Mouse (Mus musculus) thymus, postnatal 25 days (tissue): Measurements from ENCODE around the gene Nfat5.

Experiments
- DNase-seq: peaks from one replicate; pipeline ENCODE4 v3.0.0; 2022

Gene Nfat5

GRCm38 (mm10) chr8:107292928-107293601 lies at the start of gene Nfat5:
TSS of gene Nfat5 (plus strand) at chr8:107293470.
- DNase-seq: peak; percentile 100

DNA sequence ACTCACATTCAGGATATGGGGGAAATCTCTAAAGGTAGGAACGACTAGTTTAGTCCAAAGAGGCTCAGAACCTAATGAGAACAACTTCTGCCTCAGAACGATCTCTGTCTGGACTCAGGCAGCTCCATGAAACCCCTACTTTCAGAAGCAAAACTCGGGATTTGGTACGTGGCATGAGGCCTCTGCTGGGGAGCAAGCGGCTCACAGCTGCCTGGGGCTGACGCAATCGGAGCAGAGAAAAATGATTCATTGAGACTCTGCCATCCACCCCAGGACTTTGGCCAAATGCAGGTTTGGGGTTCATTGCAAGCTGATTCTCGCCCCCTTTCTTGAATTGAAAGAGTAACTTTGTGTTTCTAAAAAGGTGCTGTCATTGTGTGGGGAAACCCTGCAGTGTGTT lies 49.1 kb upstream of the Nfat5 start:
- DNase-seq: no peak

GRCm38 (mm10) chr8:107248456-107248855 lies 44.8 kb upstream of the Nfat5 start:
- DNase-seq: no peak

- no peak for DNase-seq
Measured at GRCm38 (mm10) chr8:107251481-107252104, 41.7 kb upstream of the Nfat5 start.

DNA sequence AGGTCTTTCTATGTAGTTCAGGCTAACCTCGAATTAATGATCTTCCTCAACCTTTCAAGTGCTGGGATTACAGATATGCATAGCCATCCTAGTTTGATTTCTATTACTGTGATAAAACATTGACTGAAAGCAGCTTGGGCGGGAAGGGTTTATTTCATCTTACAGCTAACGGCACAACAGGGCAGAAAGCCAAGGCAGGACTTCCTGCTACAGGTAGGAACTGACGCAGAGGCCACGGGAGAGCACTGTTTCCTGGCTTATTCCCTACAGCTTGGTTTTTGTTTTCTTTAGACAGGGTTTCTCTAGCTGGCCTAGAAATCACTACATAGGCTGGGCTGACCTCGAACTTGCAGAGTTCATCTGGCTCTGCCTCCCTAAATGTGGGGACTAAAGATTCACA lies 40.1 kb upstream of the Nfat5 start:
- DNase-seq: peak; percentile 11

DNA sequence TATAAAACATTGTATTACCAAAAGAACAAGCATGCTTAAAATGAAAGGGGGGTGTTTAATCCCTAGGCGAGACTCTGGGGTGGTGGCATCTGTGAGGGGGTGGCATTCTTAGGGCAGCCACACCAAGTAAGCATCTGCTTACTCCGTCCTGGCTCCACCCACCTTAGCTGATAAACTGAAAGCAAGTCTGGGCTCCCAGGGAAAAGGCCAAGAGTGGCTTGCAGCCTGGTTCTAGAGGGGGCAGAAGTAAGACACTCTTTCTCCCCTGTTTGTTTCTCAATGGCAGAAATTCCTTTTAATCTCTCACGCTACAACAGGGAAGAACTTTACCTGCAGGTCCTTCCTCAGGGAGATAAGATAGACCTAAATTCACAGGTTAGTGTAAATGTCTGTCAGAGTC lies 38.9 kb upstream of the Nfat5 start:
- DNase-seq: peak; percentile 15

- no peak for DNase-seq
Measured at GRCm38 (mm10) chr8:107254951-107255457, 38.3 kb upstream of the Nfat5 start.

DNA sequence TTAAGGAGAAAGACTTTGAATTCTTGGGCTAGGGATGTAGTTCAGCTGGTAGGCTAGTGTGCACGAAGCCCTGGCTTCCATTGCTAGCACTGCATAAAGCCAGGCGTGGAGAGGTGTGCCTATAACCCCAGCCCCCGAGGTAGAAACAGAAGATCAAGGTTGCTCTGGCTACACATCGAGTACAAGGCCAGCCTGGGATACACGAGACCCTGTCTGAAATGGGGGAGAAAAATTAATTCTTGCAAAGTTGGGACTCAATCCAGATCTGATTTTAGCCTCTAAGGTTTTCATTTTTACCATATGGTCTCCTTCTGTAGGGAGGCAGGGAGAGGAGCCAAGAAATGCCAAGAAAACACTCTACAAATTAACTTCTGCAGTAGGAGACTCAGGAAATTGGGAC lies 36.0 kb upstream of the Nfat5 start:
- DNase-seq: no peak

DNA sequence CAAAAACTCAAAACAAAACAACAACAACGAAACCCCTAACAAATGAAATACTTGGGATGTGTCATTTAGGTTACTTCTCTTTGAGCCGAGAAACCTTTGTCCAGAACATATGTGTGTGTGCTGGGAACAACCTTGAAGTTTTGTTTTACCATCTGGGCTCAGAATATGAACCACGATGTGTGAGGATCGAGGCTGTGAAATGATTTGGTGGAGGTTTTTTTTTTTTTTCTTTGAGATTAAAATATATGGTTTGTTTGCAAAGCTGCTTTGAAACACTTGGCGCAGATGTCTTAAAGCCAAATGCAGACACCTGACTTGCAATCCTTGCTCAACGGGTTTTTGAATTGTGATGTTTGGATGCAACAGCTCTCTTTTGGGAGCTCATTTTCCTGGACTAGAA lies 33.1 kb upstream of the Nfat5 start:
- no peak for DNase-seq

GRCm38 (mm10) chr8:107261172-107261571 lies 32.1 kb upstream of the Nfat5 start:
- no peak for DNase-seq

- DNase-seq: no peak
Measured at GRCm38 (mm10) chr8:107262046-107262705, 31.1 kb upstream of the Nfat5 start.

- no peak for DNase-seq
Measured at GRCm38 (mm10) chr8:107265811-107266210, 27.5 kb upstream of the Nfat5 start.

DNA sequence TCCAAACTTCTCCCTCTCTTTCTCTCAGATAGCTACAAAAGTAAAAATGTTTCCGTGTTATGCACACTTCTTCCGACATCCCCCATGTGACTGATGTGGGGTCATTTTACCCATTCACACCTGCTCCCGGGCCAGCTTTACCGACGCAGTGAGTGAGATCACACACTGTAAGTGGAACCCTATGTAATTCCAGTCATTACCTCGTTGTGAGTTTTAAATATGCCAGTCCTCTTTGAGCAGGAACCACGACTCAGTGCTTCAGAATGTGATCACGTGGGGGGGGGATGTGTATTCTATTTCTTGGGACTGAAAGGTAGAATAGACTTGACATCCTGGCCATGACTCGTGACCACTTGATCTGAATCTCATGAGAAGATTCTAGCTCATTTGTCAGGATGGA lies 24.8 kb upstream of the Nfat5 start:
- no peak for DNase-seq

GRCm38 (mm10) chr8:107269191-107269590 lies 24.1 kb upstream of the Nfat5 start:
- DNase-seq: no peak

DNA sequence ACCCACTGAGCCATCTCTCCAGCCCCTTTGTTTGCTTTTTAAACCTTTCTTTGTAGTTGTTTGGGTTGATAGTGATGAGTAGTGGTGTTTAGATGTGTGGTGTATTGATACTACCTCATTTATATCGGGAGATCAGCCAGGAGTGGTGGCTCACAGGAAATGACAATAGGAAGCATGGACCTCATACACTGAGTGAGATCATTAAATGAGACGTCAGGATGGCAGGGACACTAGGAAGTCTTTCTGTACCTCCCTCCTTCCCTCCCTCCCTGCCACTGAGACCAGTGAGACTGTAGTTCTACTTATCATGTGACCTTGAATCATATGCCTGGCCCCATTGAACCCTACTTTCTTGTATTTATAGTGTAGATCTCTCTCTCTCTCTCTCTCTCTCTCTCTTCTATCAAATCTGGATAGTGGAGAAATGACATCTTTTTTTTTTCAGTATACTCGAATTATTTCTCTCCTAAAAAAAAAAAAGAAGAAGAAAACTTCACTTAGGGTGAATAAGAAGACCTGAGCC lies 23.6 kb upstream of the Nfat5 start:
- DNase-seq: no peak

GRCm38 (mm10) chr8:107270287-107270686 lies 23.0 kb upstream of the Nfat5 start:
- no peak for DNase-seq

DNA sequence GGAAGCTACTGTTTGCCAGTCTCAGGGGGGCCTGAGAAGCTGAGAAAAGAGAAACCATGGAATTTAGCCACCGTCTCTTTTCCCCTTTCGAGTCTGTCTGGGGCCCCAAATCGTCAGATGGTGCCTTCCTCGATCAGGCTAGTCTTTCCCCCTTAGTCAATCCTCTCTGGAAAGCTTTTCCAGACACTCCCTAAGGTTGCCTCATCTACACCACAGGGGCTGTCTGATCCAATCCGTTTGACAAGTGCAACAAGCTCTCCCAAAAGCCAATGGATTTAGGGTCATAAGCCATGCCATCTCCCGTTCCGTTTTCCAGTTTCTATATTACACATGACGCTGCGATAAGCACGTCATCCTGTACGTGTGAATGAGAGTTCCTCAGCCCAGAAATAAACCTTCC lies 22.5 kb upstream of the Nfat5 start:
- no peak for DNase-seq

DNA sequence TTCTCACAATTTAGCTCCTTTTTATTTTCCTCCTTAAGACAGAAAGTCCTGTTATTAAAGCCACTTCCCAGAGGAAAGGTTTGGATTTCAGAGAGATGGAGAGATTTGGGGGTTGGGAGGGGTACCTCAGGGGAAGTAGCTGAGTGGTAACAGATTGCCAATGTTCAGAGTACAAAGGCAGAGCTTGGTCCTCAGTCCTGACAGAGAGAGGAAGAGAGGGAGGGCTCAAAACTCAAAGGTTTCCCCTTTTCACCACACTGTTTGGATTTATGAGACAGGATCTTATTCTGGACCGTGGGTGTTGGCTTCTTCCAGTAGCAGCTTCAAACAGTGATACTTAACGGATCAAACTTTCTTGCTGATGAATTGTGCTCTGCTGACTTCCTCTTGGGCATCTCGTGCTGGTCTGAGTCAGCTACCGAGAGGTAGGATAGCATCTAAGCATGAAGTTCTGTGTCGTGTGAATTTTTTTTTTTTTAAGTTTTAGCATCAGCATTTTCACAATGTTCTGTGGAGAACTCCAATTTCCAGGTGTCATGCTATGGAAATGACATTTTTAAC lies 15.9 kb upstream of the Nfat5 start:
- no peak for DNase-seq

GRCm38 (mm10) chr8:107278571-107278970 lies 14.7 kb upstream of the Nfat5 start:
- DNase-seq: no peak

DNA sequence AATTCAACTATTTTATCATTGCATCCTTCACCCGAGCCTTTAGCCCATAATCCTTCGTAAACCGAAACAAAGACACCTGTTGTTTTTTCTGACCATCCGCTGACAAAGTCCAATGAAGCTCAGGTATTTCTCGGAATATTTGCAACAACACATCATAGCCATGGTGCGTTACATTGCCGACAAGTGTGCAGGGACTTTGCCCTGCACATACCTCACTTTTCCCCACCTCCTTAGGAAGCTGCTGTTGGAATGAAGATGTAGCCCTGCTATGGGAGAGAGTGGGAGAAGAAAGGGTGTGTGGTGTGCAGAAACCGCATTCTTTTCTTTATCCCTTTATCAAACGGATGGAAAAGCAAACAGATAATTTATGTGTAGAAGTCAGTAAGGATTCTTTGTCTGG lies 6.6 kb upstream of the Nfat5 start:
- no peak for DNase-seq

DNA sequence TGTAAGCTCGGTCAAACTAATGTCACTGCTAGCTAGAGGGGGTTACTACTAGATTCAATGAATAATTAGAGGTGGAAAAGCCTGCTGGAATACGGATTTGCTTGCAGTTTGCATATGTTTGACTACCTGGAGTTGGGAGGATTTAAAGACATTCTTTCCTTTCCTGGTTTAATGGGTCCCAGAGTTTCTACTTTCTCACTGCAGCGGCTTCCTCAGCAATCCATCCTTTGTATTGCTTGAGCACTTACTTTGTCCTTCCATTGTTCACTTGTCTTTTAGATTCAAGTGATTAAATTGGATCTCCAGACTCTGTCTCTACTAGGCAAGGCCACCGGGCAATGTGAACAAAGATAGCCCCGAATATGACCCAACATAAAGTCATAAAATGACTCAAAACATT lies 5.7 kb upstream of the Nfat5 start:
- DNase-seq: no peak

DNA sequence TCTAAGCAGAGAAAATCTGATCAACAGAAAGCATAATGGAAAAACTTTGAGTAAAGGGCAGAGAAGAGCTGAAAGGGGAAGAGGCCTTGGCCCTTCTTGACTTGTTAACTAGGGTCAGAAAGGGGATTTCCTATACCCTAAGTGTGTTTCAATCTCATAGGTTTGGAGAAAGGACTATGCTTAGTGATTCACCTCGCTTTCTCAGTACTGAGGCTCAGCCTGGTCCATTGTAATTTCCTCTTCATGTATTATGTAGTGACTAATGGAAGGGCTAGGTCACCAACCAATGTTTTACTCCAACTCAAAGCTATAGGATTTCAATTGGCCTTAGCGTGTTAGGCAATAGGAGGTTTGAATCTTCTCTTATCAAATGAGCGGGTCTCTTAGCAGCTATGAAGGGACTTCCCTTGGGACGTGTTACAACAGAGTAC lies 2.1 kb upstream of the Nfat5 start:
- no peak for DNase-seq

DNA sequence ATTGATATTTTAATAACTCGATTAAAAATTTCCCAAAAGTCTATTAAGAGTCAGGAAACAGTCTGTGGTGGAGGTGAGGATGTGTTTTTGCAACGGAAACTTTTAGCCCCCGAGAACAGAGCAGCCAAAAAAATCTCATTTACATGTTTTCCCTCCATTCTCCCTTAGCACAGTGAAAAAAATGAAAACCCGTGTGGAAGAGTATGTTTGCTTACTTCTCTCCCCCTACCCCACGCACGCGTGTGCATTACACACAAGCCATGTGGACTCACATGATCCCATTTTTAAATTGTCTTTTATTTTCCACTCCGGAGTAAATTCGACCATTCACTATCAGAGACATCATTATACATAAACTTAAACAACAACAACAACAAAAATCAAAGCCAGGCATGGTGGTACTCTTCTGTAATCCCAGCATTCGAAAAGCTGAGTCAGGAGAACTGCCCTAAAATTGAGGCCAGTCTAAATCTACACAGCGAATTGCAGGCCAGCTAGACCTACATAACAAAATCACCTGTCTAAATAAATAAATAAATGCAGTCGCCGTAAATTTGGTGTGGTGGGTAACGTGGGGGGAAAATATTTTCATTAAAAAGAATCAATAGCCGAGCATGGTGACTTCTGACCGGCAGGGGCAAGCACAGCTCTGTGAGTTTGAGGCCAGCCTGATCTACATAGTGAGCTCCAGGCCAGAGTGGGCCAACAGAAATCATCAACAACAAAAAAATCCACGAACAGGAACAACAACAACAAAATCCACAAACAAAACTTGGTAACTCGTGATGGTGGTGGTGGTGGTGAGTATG lies 947 bp upstream of the Nfat5 start:
- DNase-seq: no peak
